Mouse (Mus musculus): ENCODE data around the gene Ssx2ip. TPM values are rescaled to one million over a fixed set of nuclear protein-coding genes. Genes with fewer than 3 reads are reported as not detected.

Ssx2ip gene
- 4.7 TPM for polyA plus RNA-seq (2015; fragmentation: Illumina TruSeq; extraction: RNeasy Lipid Tissue Mini Kit (QIAGEN cat#74804); ENCODE audit: insufficient read depth, low replicate concordance)

DNA sequence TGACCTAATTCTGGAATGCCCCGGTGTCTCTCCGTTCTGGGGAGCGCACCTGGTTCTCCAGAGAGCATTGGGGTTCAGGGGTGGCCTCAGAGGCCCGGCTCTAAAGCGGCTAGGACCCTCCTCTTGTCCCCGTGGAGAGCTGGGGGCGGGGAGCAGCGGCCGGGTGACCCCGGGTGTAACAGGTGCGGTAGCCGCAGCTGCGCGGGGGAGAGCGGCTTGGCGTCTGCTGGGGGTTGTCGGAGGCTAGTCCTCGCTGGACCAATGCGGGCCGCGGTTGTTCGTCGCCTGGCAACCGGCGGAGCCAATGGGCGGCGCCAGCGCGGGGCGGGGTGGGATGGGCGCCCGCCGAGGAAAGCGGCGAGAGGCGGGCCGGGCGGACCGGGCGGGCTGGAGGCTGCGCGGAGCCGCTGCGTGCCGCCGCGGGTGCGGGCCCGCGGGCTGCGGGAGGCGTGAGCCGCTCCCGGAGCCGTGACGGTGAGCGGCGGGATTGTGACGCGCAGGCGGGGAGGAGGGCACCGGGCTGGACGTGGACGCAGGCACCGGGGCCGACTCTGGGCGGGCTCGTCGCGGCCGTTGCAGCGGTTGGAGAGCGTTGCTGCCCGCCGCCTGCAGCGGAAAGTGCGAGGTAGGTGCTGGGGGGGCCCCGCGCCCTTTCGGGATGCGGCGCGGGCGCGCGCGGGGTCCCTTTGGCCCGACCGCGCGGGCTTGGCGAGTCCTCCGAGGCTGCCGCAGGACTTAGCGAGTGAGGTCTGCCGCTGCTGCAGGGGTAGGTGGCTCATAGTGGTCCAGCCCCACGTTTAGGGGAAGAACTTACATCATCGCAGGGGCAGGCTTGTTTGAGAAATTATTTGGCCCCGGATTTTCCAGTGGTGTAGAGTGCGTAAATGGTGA is at the start of gene Ssx2ip:
Ssx2ip (plus strand) TSS at position 332 of the 891 bp plus-strand sequence.

GRCm38 (mm10) chr3:146449745-146450250 is 45.4 kb downstream of the Ssx2ip start, which contains the start of gene Ctbs:
Ctbs (plus strand) TSS chr3:146449795.

Other genes starting within 250 kb of the Ssx2ip start
- gene Lpar3, start 183.7 kb upstream of the Ssx2ip start, polyA plus RNA-seq (2015; fragmentation: Illumina TruSeq; extraction: RNeasy Lipid Tissue Mini Kit (QIAGEN cat#74804); ENCODE audit: insufficient read depth, low replicate concordance), result 0.93 TPM
- gene Ctbs, start 45.2 kb downstream of the Ssx2ip start, polyA plus RNA-seq (2015; fragmentation: Illumina TruSeq; extraction: RNeasy Lipid Tissue Mini Kit (QIAGEN cat#74804); ENCODE audit: insufficient read depth, low replicate concordance), result 12.0 TPM
- 14.0 TPM for gene Spata1, start 95.1 kb downstream of the Ssx2ip start, polyA plus RNA-seq (2015; fragmentation: Illumina TruSeq; extraction: RNeasy Lipid Tissue Mini Kit (QIAGEN cat#74804); ENCODE audit: insufficient read depth, low replicate concordance)
- 260 TPM for gene Gng5, start 95.2 kb downstream of the Ssx2ip start, polyA plus RNA-seq (2015; fragmentation: Illumina TruSeq; extraction: RNeasy Lipid Tissue Mini Kit (QIAGEN cat#74804); ENCODE audit: insufficient read depth, low replicate concordance)
- gene Rpf1, start 116.8 kb downstream of the Ssx2ip start, polyA plus RNA-seq (2015; fragmentation: Illumina TruSeq; extraction: RNeasy Lipid Tissue Mini Kit (QIAGEN cat#74804); ENCODE audit: insufficient read depth, low replicate concordance), result 71.6 TPM
- gene Uox, start 165.8 kb downstream of the Ssx2ip start, polyA plus RNA-seq (2015; fragmentation: Illumina TruSeq; extraction: RNeasy Lipid Tissue Mini Kit (QIAGEN cat#74804); ENCODE audit: insufficient read depth, low replicate concordance), result not detected
- gene Dnase2b, start 211.0 kb downstream of the Ssx2ip start, polyA plus RNA-seq (2015; fragmentation: Illumina TruSeq; extraction: RNeasy Lipid Tissue Mini Kit (QIAGEN cat#74804); ENCODE audit: insufficient read depth, low replicate concordance), result not detected
- 0.12 TPM for gene 4930503B20Rik, start 246.7 kb downstream of the Ssx2ip start, polyA plus RNA-seq (2015; fragmentation: Illumina TruSeq; extraction: RNeasy Lipid Tissue Mini Kit (QIAGEN cat#74804); ENCODE audit: insufficient read depth, low replicate concordance)

All from spleen, adult 10 weeks (tissue).